Mouse (Mus musculus): ENCODE data around the gene Tmem240. TPM values are rescaled to one million over a fixed set of nuclear protein-coding genes. Genes with fewer than 3 reads are reported as not detected.

The Tmem240 gene
- polyA plus RNA-seq, 1 experiment from 2014 or later = 0.55 TPM

- H3K4me3 ChIP-seq (ENCODE audit: low read depth, low read length) = no peak overlapping the region
- no peak overlapping the region for H3K27ac ChIP-seq (ENCODE audit: low read depth)
- H3K9ac ChIP-seq (ENCODE audit: low read length) = no peak overlapping the region
- ATAC-seq (replicated peaks; ENCODE audit: low FRiP score, low TSS enrichment, low read depth) = no peak
- no peak overlapping the region for H3K4me2 ChIP-seq (ENCODE audit: low read length)
- H3K27me3 ChIP-seq (replicated peaks; ENCODE audit: control insufficient read depth, insufficient read depth, low read length) = 0 out of 2 replicates have a peak, but pooled peaks cover 2% of the 10 kb centered on the region
- no peaks in the 10 kb centered on the region for H3K9me3 ChIP-seq (ENCODE audit: control insufficient read depth, low read length)
- H3K36me3 ChIP-seq (ENCODE audit: control insufficient read depth, insufficient read depth, low read length) = no peaks in the 10 kb centered on the region
- WGBS = 74% methylated on average over 16 of the region's 16 CpGs
- H3K4me1 ChIP-seq (replicated peaks; ENCODE audit: control insufficient read depth, insufficient read depth, low read length) = peaks cover 15% of the 10 kb centered on the region
- no peak for DNase-seq (ENCODE audit: low spot score)
Observed at GRCm38 (mm10) chr4:155696261-155697255, 38.0 kb upstream of the Tmem240 start.

DNA sequence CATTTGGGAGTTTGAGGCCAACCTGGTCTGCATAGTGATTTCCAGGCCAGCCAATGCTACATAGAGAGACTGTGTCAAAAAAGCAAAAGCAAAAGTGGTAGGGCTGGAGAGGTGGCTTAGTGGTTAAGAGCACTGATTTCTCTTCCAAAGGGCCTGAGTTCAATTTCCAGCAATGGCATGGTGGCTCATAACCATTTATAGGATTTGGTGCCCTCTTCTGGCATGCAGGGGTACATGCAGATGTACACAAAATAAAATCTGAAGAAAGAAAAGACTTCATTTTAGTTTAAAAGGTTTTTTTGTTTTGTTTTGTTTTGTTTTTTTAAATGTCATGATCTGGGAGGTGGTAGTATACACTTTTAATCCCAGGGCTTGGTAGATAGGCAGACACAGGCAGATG, 34.2 kb upstream of the Tmem240 start:
- no peak for ATAC-seq (replicated peaks; ENCODE audit: low FRiP score, low TSS enrichment, low read depth)
- peaks cover 9% of the 10 kb centered on the region; the same call in 1 of the 2 replicates for H3K4me1 ChIP-seq (replicated peaks; ENCODE audit: control insufficient read depth, insufficient read depth, low read length)
- no peak overlapping the region for H3K4me3 ChIP-seq (ENCODE audit: low read depth, low read length)
- DNase-seq (ENCODE audit: low spot score) = no peak
- no peak overlapping the region for H3K4me2 ChIP-seq (ENCODE audit: low read length)
- no peak overlapping the region for H3K27ac ChIP-seq (ENCODE audit: low read depth)
- no peak overlapping the region for H3K9ac ChIP-seq (ENCODE audit: low read length)
- no peaks in the 10 kb centered on the region for H3K9me3 ChIP-seq (ENCODE audit: control insufficient read depth, low read length)
- H3K36me3 ChIP-seq (ENCODE audit: control insufficient read depth, insufficient read depth, low read length) = no peaks in the 10 kb centered on the region
- H3K27me3 ChIP-seq (replicated peaks; ENCODE audit: control insufficient read depth, insufficient read depth, low read length) = no peaks in the 10 kb centered on the region

GRCm38 (mm10) chr4:155703425-155703929, 31.1 kb upstream of the Tmem240 start:
- no peaks in the 10 kb centered on the region for H3K9me3 ChIP-seq (ENCODE audit: control insufficient read depth, low read length)
- no peak for DNase-seq (ENCODE audit: low spot score)
- H3K9ac ChIP-seq (ENCODE audit: low read length) = no peak overlapping the region
- WGBS = 90% methylated on average over 4 of the region's 4 CpGs
- H3K27ac ChIP-seq (ENCODE audit: low read depth) = no peak overlapping the region
- ATAC-seq (replicated peaks; ENCODE audit: low FRiP score, low TSS enrichment, low read depth) = no peak
- peaks cover 8% of the 10 kb centered on the region for H3K36me3 ChIP-seq (ENCODE audit: control insufficient read depth, insufficient read depth, low read length)
- no peak overlapping the region for H3K4me3 ChIP-seq (ENCODE audit: low read depth, low read length)
- H3K4me2 ChIP-seq (ENCODE audit: low read length) = no peak overlapping the region
- H3K27me3 ChIP-seq (replicated peaks; ENCODE audit: control insufficient read depth, insufficient read depth, low read length) = no peaks in the 10 kb centered on the region
- H3K4me1 ChIP-seq (replicated peaks; ENCODE audit: control insufficient read depth, insufficient read depth, low read length) = peaks cover 3% of the 10 kb centered on the region

- H3K9ac ChIP-seq (ENCODE audit: low read length) = peak within 1 kb of the TSS; percentile 77
- DNase-seq (ENCODE audit: low spot score) (peak; percentile 98), ATAC-seq (replicated peaks; ENCODE audit: low FRiP score, low TSS enrichment, low read depth) (peak; percentile 97)
- peak within 1 kb of the TSS; percentile 91 for H3K27ac ChIP-seq (ENCODE audit: low read depth)
- peaks cover 3% of the 10 kb centered on the region for H3K4me1 ChIP-seq (replicated peaks; ENCODE audit: control insufficient read depth, insufficient read depth, low read length)
- H3K4me2 ChIP-seq (ENCODE audit: low read length) = peak within 1 kb of the TSS; percentile 89
- peak within 1 kb of the TSS; percentile 79 for H3K4me3 ChIP-seq (ENCODE audit: low read depth, low read length)
- H3K36me3 ChIP-seq (ENCODE audit: control insufficient read depth, insufficient read depth, low read length) = peaks cover 8% of the 10 kb centered on the region
- H3K9me3 ChIP-seq (ENCODE audit: control insufficient read depth, low read length) = no peaks in the 10 kb centered on the region
- under 1% methylated on average over 83 of the region's 83 CpGs for WGBS
- no peaks in the 10 kb centered on the region for H3K27me3 ChIP-seq (replicated peaks; ENCODE audit: control insufficient read depth, insufficient read depth, low read length)
Observed at GRCm38 (mm10) chr4:155704721-155705591, 29.6 kb upstream of the Tmem240 start, which contains the start of gene Ssu72. Ssu72 (plus strand) TSS chr4:155704800.

DNA sequence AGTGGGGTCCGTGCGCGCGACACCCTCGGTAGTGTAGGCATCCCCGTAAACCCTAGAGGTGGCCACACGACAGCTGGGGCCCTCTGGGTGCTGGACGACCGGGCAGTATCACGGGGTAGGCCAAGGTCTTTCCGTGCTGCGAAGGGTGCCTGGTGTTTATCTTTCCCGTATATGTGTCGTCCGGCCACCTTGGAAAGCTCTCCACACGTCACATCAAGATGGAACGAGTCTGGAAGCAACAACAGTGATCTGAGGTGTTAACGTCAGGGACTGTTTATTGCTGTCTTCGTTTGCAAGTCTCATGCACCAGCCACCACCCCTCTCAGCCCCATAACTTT, 29.0 kb upstream of the Tmem240 start:
- ATAC-seq (replicated peaks; ENCODE audit: low FRiP score, low TSS enrichment, low read depth) (no peak; the same call in 1 of the 2 replicates), DNase-seq (ENCODE audit: low spot score) (no peak)
- H3K4me1 ChIP-seq (replicated peaks; ENCODE audit: control insufficient read depth, insufficient read depth, low read length) = peaks cover 3% of the 10 kb centered on the region
- H3K36me3 ChIP-seq (ENCODE audit: control insufficient read depth, insufficient read depth, low read length) = peaks cover 8% of the 10 kb centered on the region
- no peaks in the 10 kb centered on the region for H3K9me3 ChIP-seq (ENCODE audit: control insufficient read depth, low read length)
- peak overlapping the region; percentile 91 for H3K27ac ChIP-seq (ENCODE audit: low read depth)
- peak overlapping the region; percentile 89 for H3K4me2 ChIP-seq (ENCODE audit: low read length)
- H3K4me3 ChIP-seq (ENCODE audit: low read depth, low read length) = peak overlapping the region; percentile 79
- peak overlapping the region; percentile 77 for H3K9ac ChIP-seq (ENCODE audit: low read length)
- WGBS = under 1% methylated on average over 19 of the region's 19 CpGs
- H3K27me3 ChIP-seq (replicated peaks; ENCODE audit: control insufficient read depth, insufficient read depth, low read length) = no peaks in the 10 kb centered on the region

DNA sequence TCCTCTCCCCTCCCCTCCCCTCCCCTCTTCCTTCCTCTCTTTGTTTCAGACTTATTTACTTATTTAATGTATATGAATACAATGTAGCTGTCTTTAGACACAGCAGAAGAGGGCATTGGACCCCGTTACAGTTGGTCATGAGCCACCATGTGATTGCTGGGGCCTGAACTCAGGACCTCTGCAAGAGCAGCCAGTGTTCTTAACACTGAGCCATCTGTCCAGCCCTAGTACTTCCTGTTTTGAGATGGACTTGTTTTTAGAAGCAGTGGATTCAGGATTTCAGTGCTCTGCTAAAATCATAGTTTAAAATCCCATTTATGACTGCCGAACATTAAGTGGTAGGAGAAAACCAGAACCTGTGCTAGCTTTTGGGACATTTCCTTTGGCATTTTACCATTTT, 26.0 kb upstream of the Tmem240 start:
- DNase-seq (ENCODE audit: low spot score) (no peak), ATAC-seq (replicated peaks; ENCODE audit: low FRiP score, low TSS enrichment, low read depth) (no peak)
- Histone ChIP-seq H3K4me2 (ENCODE audit: low read length) (no peak overlapping the region), H3K27me3 (replicated peaks; ENCODE audit: control insufficient read depth, insufficient read depth, low read length) (no peaks in the 10 kb centered on the region), H3K27ac (ENCODE audit: low read depth) (no peak overlapping the region), H3K9me3 (ENCODE audit: control insufficient read depth, low read length) (no peaks in the 10 kb centered on the region), H3K4me1 (replicated peaks; ENCODE audit: control insufficient read depth, insufficient read depth, low read length) (peaks cover 3% of the 10 kb centered on the region), H3K9ac (ENCODE audit: low read length) (no peak overlapping the region), H3K36me3 (ENCODE audit: control insufficient read depth, insufficient read depth, low read length) (peaks cover 8% of the 10 kb centered on the region), H3K4me3 (ENCODE audit: low read depth, low read length) (no peak overlapping the region)
- 86% methylated on average over 2 of the region's 2 CpGs for WGBS

DNA sequence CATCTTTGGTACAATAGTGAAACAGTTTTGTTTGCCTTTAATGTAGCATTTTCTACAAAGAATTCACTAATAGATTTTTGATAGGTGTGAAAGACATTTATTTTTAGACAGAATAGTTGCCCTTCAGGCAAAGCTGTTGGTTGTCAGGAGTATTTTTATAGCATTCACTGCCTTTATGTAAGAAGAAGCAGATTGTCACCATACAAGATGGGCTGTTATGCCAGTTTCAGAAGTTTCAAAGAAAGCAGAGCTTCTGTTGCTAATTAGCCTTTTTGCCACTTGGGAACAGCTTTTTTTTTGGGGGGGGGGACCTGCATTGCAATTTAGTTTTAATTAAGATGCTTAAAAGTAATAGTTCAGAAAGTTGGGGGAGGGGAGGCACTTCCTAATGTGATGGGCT, 25.6 kb upstream of the Tmem240 start:
- no peak for ATAC-seq (replicated peaks; ENCODE audit: low FRiP score, low TSS enrichment, low read depth)

GRCm38 (mm10) chr4:155710521-155711252, 23.9 kb upstream of the Tmem240 start:
- H3K27ac ChIP-seq (ENCODE audit: low read depth) = peak overlapping the region; percentile 9; the same call in 1 of the 2 replicates
- WGBS = 60% methylated on average over 6 of the region's 6 CpGs
- ATAC-seq (replicated peaks; ENCODE audit: low FRiP score, low TSS enrichment, low read depth) (no peak), DNase-seq (ENCODE audit: low spot score) (no peak)
- H3K27me3 ChIP-seq (replicated peaks; ENCODE audit: control insufficient read depth, insufficient read depth, low read length) = no peaks in the 10 kb centered on the region
- no peak overlapping the region for H3K9ac ChIP-seq (ENCODE audit: low read length)
- H3K4me2 ChIP-seq (ENCODE audit: low read length) = no peak overlapping the region
- peaks cover 3% of the 10 kb centered on the region; the same call in 1 of the 2 replicates for H3K4me1 ChIP-seq (replicated peaks; ENCODE audit: control insufficient read depth, insufficient read depth, low read length)
- H3K36me3 ChIP-seq (ENCODE audit: control insufficient read depth, insufficient read depth, low read length) = peaks cover 16% of the 10 kb centered on the region
- no peaks in the 10 kb centered on the region for H3K9me3 ChIP-seq (ENCODE audit: control insufficient read depth, low read length)
- H3K4me3 ChIP-seq (ENCODE audit: low read depth, low read length) = no peak overlapping the region

More for the DNA sequence above, 25.6 kb upstream of the Tmem240 start:
- Histone ChIP-seq H3K4me3 (ENCODE audit: low read depth, low read length) (no peak overlapping the region), H3K27ac (ENCODE audit: low read depth) (no peak overlapping the region), H3K4me2 (ENCODE audit: low read length) (no peak overlapping the region), H3K9ac (ENCODE audit: low read length) (no peak overlapping the region), H3K9me3 (ENCODE audit: control insufficient read depth, low read length) (no peaks in the 10 kb centered on the region), H3K4me1 (replicated peaks; ENCODE audit: control insufficient read depth, insufficient read depth, low read length) (peaks cover 3% of the 10 kb centered on the region), H3K27me3 (replicated peaks; ENCODE audit: control insufficient read depth, insufficient read depth, low read length) (no peaks in the 10 kb centered on the region), H3K36me3 (ENCODE audit: control insufficient read depth, insufficient read depth, low read length) (peaks cover 8% of the 10 kb centered on the region)
- DNase-seq (ENCODE audit: low spot score) = no peak
